Mouse (Mus musculus): ENCODE data around the gene Vsig2.

DNA sequence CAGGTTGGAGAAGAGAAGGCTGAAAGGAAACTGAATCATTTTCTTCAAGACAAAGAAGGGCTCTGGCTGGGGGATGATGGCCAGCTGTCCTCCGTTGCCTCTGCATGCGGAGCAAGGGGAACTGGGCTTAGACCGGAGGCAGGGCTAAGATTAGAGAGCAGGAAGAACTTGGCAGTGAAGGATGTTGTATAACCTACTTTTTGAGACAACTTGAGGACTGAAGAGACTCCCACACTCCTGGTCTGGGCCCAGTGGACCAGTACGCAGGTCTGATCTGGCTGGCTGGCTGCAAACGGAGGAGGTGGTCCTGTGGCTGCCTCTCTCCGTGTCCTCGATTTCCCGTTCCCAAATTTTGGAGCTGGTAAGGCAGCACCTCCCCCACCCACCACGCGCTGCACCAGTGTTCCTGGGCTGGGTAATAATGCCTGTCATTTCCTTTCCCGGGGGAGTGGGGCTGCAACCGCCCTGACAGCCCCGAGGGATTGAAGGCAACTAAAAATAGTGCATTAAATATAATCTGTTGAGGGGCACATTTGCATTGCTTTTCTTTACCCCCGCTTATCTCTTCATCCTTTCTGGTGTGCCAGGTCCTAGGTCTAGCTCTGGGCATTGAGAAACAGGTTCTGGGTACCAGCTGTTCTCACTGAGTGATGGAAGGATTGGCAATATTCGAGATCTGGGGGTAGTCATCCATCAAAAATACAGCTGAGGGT is 29.0 kb downstream of the Vsig2 start:
- TF ChIP-seq CTCF (IDR thresholded peaks at IDR 0.05; ENCODE audit: control insufficient read depth, insufficient read depth, insufficient read length): no peak
- TF ChIP-seq MYOD1 (IDR thresholded peaks at IDR 0.05; ENCODE audit: control insufficient read depth, insufficient read length, low read depth): no peak
- TF ChIP-seq MAX (IDR thresholded peaks at IDR 0.05): no peak

Data from C2C12 (cell line).